Mouse (Mus musculus): ENCODE data around the gene Stk38. TPM values are rescaled to one million over a fixed set of nuclear protein-coding genes. Genes with fewer than 3 reads are reported as not detected.

Gene Stk38
- total and polyA plus RNA-seq, 2 experiments: 45.8 to 54.4 TPM

DNA sequence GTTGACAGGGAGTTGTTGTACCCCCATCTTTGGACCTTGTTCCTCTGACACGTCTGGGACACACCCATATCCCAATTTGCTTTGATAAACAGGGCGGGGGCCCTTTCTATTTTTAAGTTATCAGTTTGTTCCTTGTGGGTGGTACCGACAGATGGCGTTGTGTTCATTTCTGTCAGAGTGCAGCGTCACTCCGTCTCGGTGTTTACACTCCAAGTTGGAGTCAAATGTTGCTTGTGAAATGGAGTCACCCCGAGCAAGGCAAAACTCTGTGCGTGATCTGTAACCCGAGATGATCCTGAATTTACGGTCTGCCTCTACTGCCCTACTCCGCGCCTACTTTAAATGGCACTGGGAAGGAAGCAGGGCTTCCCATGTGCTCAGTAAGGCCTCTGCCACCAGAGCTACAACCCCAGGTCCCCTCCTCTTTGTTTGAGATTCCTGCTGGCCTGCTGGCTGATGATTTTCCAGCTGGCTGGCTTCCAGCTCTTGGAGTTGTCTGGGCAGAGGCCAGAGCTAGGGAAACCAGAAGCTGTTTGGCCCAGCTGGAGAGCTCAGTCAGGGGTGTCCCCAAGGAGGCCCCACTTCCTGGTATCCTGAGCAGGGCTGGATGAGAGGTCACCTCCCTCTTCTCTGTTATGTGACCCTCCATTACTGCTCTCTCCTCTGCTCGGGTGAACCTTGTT is 77.3 kb downstream of the Stk38 start:
- no peak overlapping the region; the same call in 1 of the 2 replicates for H3K4me3 ChIP-seq (ENCODE audit: insufficient read depth, low read depth, low read length)
- no peaks in the 10 kb centered on the region for H3K79me2 ChIP-seq (ENCODE audit: control insufficient read depth, insufficient read depth, low read length)
- peak overlapping the region; percentile 96 for H3K27ac ChIP-seq (replicated peaks; ENCODE audit: insufficient read depth, low read depth, low read length)
- no peaks in the 10 kb centered on the region for H3K36me3 ChIP-seq (ENCODE audit: control insufficient read depth, insufficient read depth, low read length)
- DNase-seq (ENCODE audit: extremely low read depth, low read depth, low spot score): peak; percentile 90
- H3K4me1 ChIP-seq (ENCODE audit: control insufficient read depth, insufficient read depth, low read length): peaks cover 4% of the 10 kb centered on the region; the same call in 1 of the 2 replicates
- WGBS: 6% methylated on average over 14 of the region's 14 CpGs
- TF ChIP-seq CTCF (IDR thresholded peaks at IDR 0.05; ENCODE audit: low read depth, low read length): peak; percentile 49
- TF ChIP-seq POLR2A (IDR thresholded peaks at IDR 0.05; ENCODE audit: extremely low read depth, insufficient read depth, low read length): no peak
- H3K27me3 ChIP-seq (ENCODE audit: control insufficient read depth, insufficient read depth, low read length): no peaks in the 10 kb centered on the region
- H3K9ac ChIP-seq (ENCODE audit: low read depth, low read length): peak overlapping the region; percentile 65

DNA sequence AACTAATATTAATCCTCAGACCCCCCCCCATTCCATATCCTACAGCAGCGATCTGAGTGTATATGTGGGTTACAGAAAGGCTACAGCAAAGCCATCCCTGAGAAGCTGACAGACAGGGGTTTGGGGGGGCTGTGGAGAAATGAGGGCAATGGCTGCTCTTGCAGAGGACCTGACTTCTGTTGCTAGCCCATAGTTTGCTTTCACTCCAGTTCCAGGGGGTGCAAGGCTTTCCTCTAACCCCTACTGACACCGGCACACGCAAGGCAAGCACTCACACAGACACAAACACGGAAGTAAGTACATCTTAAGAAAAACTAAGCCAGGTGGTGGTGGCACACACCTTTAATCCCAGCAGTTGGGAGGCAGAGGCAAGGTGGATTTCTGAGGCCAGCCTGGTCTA is 78.4 kb downstream of the Stk38 start:
- Histone ChIP-seq H3K4me1 (ENCODE audit: control insufficient read depth, insufficient read depth, low read length) (peaks cover 4% of the 10 kb centered on the region; the same call in 1 of the 2 replicates), H3K4me3 (ENCODE audit: insufficient read depth, low read depth, low read length) (no peak overlapping the region), H3K27ac (replicated peaks; ENCODE audit: insufficient read depth, low read depth, low read length) (no peak overlapping the region), H3K36me3 (ENCODE audit: control insufficient read depth, insufficient read depth, low read length) (no peaks in the 10 kb centered on the region), H3K9ac (ENCODE audit: low read depth, low read length) (no peak overlapping the region), H3K27me3 (ENCODE audit: control insufficient read depth, insufficient read depth, low read length) (no peaks in the 10 kb centered on the region), H3K79me2 (ENCODE audit: control insufficient read depth, insufficient read depth, low read length) (no peaks in the 10 kb centered on the region)
- 95% methylated on average over 4 of the region's 4 CpGs for WGBS
- no peak for TF ChIP-seq CTCF (IDR thresholded peaks at IDR 0.05; ENCODE audit: low read depth, low read length)
- TF ChIP-seq POLR2A (IDR thresholded peaks at IDR 0.05; ENCODE audit: extremely low read depth, insufficient read depth, low read length): no peak
- DNase-seq (ENCODE audit: extremely low read depth, low read depth, low spot score): no peak

DNA sequence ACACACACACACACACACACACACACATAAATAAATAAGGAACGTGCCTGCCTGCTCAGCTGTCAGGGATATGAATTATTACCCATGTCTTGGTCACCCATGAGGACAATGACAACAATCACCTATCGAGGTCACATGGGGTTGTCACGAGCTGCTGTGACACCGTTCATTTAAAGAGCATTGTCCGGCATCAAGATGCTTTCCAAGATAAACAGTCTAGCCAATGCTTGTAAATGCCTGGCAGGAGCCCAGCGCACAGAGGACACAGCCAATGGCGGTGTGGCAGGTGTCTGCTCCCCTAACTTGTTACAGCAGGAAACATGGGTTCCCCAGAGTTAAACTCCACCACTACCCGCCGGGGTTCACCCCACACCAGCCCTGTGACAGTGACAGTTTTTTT is 79.8 kb downstream of the Stk38 start:
- Histone ChIP-seq H3K27me3 (ENCODE audit: control insufficient read depth, insufficient read depth, low read length) (no peaks in the 10 kb centered on the region), H3K36me3 (ENCODE audit: control insufficient read depth, insufficient read depth, low read length) (no peaks in the 10 kb centered on the region), H3K4me1 (ENCODE audit: control insufficient read depth, insufficient read depth, low read length) (peaks cover 4% of the 10 kb centered on the region; the same call in 1 of the 2 replicates), H3K4me3 (ENCODE audit: insufficient read depth, low read depth, low read length) (no peak overlapping the region), H3K27ac (replicated peaks; ENCODE audit: insufficient read depth, low read depth, low read length) (no peak overlapping the region), H3K79me2 (ENCODE audit: control insufficient read depth, insufficient read depth, low read length) (no peaks in the 10 kb centered on the region), H3K9ac (ENCODE audit: low read depth, low read length) (no peak overlapping the region)
- WGBS: 31% methylated on average over 9 of the region's 9 CpGs
- peak; percentile 69 for DNase-seq (ENCODE audit: extremely low read depth, low read depth, low spot score)
- TF ChIP-seq CTCF (IDR thresholded peaks at IDR 0.05; ENCODE audit: low read depth, low read length) (no peak), POLR2A (IDR thresholded peaks at IDR 0.05; ENCODE audit: extremely low read depth, insufficient read depth, low read length) (no peak)

DNA sequence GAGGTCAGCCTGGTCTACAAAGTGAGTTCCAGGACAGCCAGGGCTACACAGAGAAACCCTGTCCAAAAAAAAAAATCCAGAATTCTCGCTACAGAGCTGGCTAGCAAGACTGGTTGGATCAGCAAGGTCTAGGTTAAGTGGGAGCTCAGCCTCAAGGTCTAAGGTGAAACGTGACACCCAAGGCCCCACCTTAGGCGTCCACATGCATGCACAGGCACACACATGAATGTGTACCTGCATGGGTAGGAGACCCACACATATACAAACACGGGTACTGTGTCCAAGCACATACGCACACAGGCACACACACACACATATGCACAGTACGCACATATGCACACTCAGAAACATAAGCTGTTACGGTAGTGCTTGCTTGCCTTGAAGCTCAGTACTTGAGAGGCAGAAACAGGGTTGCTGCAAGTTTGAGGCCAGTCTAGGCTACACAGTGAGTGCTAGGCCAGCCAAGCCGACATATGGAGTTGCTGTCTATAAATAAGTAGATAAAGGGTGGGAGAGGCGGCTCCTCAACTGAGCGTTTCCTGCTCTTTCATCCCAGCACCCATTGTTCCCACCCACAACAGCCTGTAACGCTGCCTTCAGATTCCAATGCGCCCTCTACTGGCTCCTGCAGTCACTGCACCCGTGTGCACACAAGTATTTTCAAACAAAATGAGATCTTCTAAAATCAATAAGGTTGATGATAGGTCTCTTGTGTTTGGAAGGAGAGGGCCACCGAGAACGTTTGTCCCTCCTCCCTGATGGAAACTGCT is 80.7 kb downstream of the Stk38 start:
- no peaks in the 10 kb centered on the region for H3K79me2 ChIP-seq (ENCODE audit: control insufficient read depth, insufficient read depth, low read length)
- peak; percentile 65 for DNase-seq (ENCODE audit: extremely low read depth, low read depth, low spot score)
- no peak overlapping the region for H3K4me3 ChIP-seq (ENCODE audit: insufficient read depth, low read depth, low read length)
- H3K9ac ChIP-seq (ENCODE audit: low read depth, low read length): no peak overlapping the region
- no peaks in the 10 kb centered on the region for H3K27me3 ChIP-seq (ENCODE audit: control insufficient read depth, insufficient read depth, low read length)
- no peaks in the 10 kb centered on the region for H3K36me3 ChIP-seq (ENCODE audit: control insufficient read depth, insufficient read depth, low read length)
- H3K4me1 ChIP-seq (ENCODE audit: control insufficient read depth, insufficient read depth, low read length): peaks cover 4% of the 10 kb centered on the region; the same call in 1 of the 2 replicates
- no peak overlapping the region for H3K27ac ChIP-seq (replicated peaks; ENCODE audit: insufficient read depth, low read depth, low read length)
- TF ChIP-seq CTCF (IDR thresholded peaks at IDR 0.05; ENCODE audit: low read depth, low read length) (peak; percentile 90), POLR2A (IDR thresholded peaks at IDR 0.05; ENCODE audit: extremely low read depth, insufficient read depth, low read length) (no peak)
- 50% methylated on average over 15 of the region's 15 CpGs for WGBS

DNA sequence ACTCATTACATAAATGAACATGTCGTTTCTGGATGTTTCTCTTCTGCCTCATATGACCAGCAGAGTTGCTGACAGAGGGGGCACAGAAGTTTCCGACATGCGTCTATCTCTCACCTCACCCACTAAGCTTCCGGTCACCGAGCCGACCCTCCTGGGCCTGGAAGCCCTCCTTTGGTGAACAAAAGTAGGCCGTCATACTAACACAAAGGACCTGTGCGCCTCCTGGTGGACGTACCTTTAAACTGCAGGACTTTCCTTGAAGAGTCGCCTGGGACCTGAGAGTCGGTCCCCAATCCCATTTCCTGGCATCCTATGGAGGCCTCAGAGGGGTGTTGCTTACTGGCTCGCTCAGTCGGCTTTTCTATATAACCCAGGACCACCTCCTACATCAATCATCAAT is 81.4 kb downstream of the Stk38 start:
- Histone ChIP-seq H3K4me1 (ENCODE audit: control insufficient read depth, insufficient read depth, low read length) (peaks cover 4% of the 10 kb centered on the region; the same call in 1 of the 2 replicates), H3K79me2 (ENCODE audit: control insufficient read depth, insufficient read depth, low read length) (no peaks in the 10 kb centered on the region), H3K27ac (replicated peaks; ENCODE audit: insufficient read depth, low read depth, low read length) (no peak overlapping the region), H3K36me3 (ENCODE audit: control insufficient read depth, insufficient read depth, low read length) (no peaks in the 10 kb centered on the region), H3K4me3 (ENCODE audit: insufficient read depth, low read depth, low read length) (no peak overlapping the region), H3K9ac (ENCODE audit: low read depth, low read length) (no peak overlapping the region), H3K27me3 (ENCODE audit: control insufficient read depth, insufficient read depth, low read length) (no peaks in the 10 kb centered on the region)
- DNase-seq (ENCODE audit: extremely low read depth, low read depth, low spot score): peak; percentile 50
- WGBS: 13% methylated on average over 13 of the region's 13 CpGs
- TF ChIP-seq CTCF (IDR thresholded peaks at IDR 0.05; ENCODE audit: low read depth, low read length) (peak; percentile 78), POLR2A (IDR thresholded peaks at IDR 0.05; ENCODE audit: extremely low read depth, insufficient read depth, low read length) (no peak)

Measured in liver, adult 2 months (tissue).